Mouse (Mus musculus): ENCODE measurements around the gene Gm10840. TPM values are rescaled to one million over a fixed set of nuclear protein-coding genes. Genes with fewer than 3 reads are reported as not detected.

The Gm10840 gene
- polyA plus RNA-seq, 1 experiment: not detected

GRCm38 (mm10) chr11:106129477-106129876, 31.2 kb upstream of the Gm10840 start:
- no peak overlapping the region for H3K27ac ChIP-seq (ENCODE audit: insufficient read depth, low read depth, low read length)
- TF ChIP-seq POLR2A (IDR thresholded peaks at IDR 0.05; ENCODE audit: low read depth, low read length) (no peak), CTCF (IDR thresholded peaks at IDR 0.05; ENCODE audit: extremely low read depth, insufficient read length, insufficient replicate concordance, low read depth, low read length) (no peak)

GRCm38 (mm10) chr11:106132516-106132915, 28.1 kb upstream of the Gm10840 start:
- H3K27me3 ChIP-seq (ENCODE audit: control insufficient read depth, insufficient read depth, low read length): no peaks in the 10 kb centered on the region
- no peak overlapping the region for H3K27ac ChIP-seq (ENCODE audit: insufficient read depth, low read depth, low read length)
- 95% methylated on average over 5 of the region's 5 CpGs for WGBS
- H3K4me1 ChIP-seq (ENCODE audit: control insufficient read depth, insufficient read depth, insufficient read length, low read length): peaks cover 8% of the 10 kb centered on the region
- TF ChIP-seq POLR2A (IDR thresholded peaks at IDR 0.05; ENCODE audit: low read depth, low read length) (no peak), CTCF (IDR thresholded peaks at IDR 0.05; ENCODE audit: extremely low read depth, insufficient read length, insufficient replicate concordance, low read depth, low read length) (no peak)
- H3K36me3 ChIP-seq (ENCODE audit: control insufficient read depth, insufficient read depth, low read length): peaks cover 16% of the 10 kb centered on the region
- no peak overlapping the region for H3K4me3 ChIP-seq (ENCODE audit: low read depth, low read length)

More at GRCm38 (mm10) chr11:106129477-106129876, 31.2 kb upstream of the Gm10840 start:
- Histone ChIP-seq H3K36me3 (ENCODE audit: control insufficient read depth, insufficient read depth, low read length) (peaks cover 17% of the 10 kb centered on the region), H3K4me1 (ENCODE audit: control insufficient read depth, insufficient read depth, insufficient read length, low read length) (no peaks in the 10 kb centered on the region), H3K4me3 (ENCODE audit: low read depth, low read length) (no peak overlapping the region), H3K27me3 (ENCODE audit: control insufficient read depth, insufficient read depth, low read length) (no peaks in the 10 kb centered on the region)
- WGBS: 82% methylated on average over 1 of the region's 1 CpGs

DNA sequence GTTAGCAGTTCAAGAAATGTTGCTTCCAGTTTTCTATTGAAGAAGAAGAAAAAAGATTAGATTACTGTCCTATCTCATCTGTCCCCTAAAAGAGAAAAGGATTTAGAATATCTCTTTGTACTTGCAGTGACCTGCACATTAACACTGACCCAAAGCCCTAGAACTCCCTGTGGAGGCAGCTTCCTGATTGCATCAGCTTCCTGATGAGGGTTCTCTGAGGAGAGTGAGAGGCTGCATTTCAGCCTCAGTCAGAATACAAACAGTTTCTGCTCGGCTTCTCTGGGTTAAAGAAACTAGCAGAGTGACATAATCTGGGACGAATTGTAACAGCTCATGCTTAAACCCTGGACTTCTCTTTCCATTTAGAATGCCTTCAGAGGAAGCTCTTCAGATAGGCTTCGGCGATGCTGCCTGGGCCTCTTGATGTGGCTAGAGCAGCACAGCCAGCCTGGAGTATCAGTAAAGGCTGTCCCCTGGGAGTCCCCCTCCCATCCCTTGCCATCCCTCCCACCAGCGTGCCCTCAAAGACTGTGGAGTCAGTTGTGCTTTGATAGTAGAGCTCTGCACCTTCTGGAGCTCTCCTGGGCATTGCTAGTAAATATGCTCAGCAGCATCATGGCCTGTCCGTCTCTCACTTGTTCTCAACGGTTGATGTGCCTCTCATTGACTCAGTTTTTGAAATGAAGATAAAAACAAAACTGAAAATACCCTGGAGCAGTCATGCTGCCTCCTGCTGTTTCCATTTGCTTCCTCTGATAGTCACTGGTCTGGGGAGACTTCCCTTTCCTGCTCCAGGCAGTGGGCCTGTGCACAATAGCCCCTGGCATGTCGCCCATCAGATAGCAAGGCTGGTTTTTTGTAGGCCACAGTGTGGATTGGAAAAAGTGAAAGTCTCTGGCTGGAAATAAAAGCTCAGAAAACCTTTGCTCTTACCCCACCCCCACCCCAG, 25.8 kb upstream of the Gm10840 start:
- WGBS: 24% methylated on average over 8 of the region's 8 CpGs
- peaks cover 15% of the 10 kb centered on the region for H3K36me3 ChIP-seq (ENCODE audit: control insufficient read depth, insufficient read depth, low read length)
- H3K4me1 ChIP-seq (ENCODE audit: control insufficient read depth, insufficient read depth, insufficient read length, low read length): peaks cover 8% of the 10 kb centered on the region
- TF ChIP-seq POLR2A (IDR thresholded peaks at IDR 0.05; ENCODE audit: low read depth, low read length): no peak
- no peak for TF ChIP-seq CTCF (IDR thresholded peaks at IDR 0.05; ENCODE audit: extremely low read depth, insufficient read length, insufficient replicate concordance, low read depth, low read length)
- H3K27me3 ChIP-seq (ENCODE audit: control insufficient read depth, insufficient read depth, low read length): no peaks in the 10 kb centered on the region
- H3K4me3 ChIP-seq (ENCODE audit: low read depth, low read length): peak overlapping the region; percentile 17; the same call in 1 of the 2 replicates
- peak overlapping the region; percentile 75 for H3K27ac ChIP-seq (ENCODE audit: insufficient read depth, low read depth, low read length)

- Histone ChIP-seq H3K27ac (ENCODE audit: insufficient read depth, low read depth, low read length) (no peak overlapping the region), H3K27me3 (ENCODE audit: control insufficient read depth, insufficient read depth, low read length) (no peaks in the 10 kb centered on the region), H3K36me3 (ENCODE audit: control insufficient read depth, insufficient read depth, low read length) (peaks cover 62% of the 10 kb centered on the region), H3K4me1 (ENCODE audit: control insufficient read depth, insufficient read depth, insufficient read length, low read length) (peaks cover 6% of the 10 kb centered on the region), H3K4me3 (ENCODE audit: low read depth, low read length) (no peak overlapping the region)
- TF ChIP-seq CTCF (IDR thresholded peaks at IDR 0.05; ENCODE audit: extremely low read depth, insufficient read length, insufficient replicate concordance, low read depth, low read length): no peak
- TF ChIP-seq POLR2A (IDR thresholded peaks at IDR 0.05; ENCODE audit: low read depth, low read length): no peak
- WGBS: 30% methylated on average over 3 of the region's 3 CpGs
Observed at GRCm38 (mm10) chr11:106151219-106151618, 9.4 kb upstream of the Gm10840 start.

DNA sequence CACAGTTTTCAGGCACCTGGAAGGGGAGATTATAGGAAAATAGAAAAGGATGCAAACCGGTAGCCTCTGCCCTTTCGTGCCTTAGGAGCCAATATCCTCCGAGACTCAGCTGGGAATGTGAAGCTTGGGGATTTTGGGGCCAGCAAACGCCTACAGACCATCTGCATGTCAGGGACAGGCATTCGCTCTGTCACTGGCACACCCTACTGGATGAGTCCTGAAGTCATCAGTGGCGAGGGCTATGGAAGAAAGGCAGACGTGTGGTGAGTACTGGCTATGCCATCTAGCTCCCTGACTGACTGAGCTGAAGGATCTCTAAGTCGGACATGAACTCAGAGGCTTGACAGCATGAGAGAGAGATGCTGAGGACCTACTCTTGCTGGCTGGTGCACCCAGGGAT, 8.5 kb upstream of the Gm10840 start:
- Histone ChIP-seq H3K27me3 (ENCODE audit: control insufficient read depth, insufficient read depth, low read length) (no peaks in the 10 kb centered on the region), H3K4me1 (ENCODE audit: control insufficient read depth, insufficient read depth, insufficient read length, low read length) (peaks cover 6% of the 10 kb centered on the region), H3K4me3 (ENCODE audit: low read depth, low read length) (no peak overlapping the region), H3K36me3 (ENCODE audit: control insufficient read depth, insufficient read depth, low read length) (peaks cover 58% of the 10 kb centered on the region), H3K27ac (ENCODE audit: insufficient read depth, low read depth, low read length) (no peak overlapping the region)
- TF ChIP-seq CTCF (IDR thresholded peaks at IDR 0.05; ENCODE audit: extremely low read depth, insufficient read length, insufficient replicate concordance, low read depth, low read length): no peak
- no peak for TF ChIP-seq POLR2A (IDR thresholded peaks at IDR 0.05; ENCODE audit: low read depth, low read length)
- WGBS: 89% methylated on average over 8 of the region's 8 CpGs

- Histone ChIP-seq H3K27me3 (ENCODE audit: control insufficient read depth, insufficient read depth, low read length) (no peaks in the 10 kb centered on the region), H3K4me1 (ENCODE audit: control insufficient read depth, insufficient read depth, insufficient read length, low read length) (peaks cover 6% of the 10 kb centered on the region), H3K36me3 (ENCODE audit: control insufficient read depth, insufficient read depth, low read length) (peaks cover 47% of the 10 kb centered on the region), H3K27ac (ENCODE audit: insufficient read depth, low read depth, low read length) (no peak overlapping the region), H3K4me3 (ENCODE audit: low read depth, low read length) (no peak overlapping the region)
- 83% methylated on average over 5 of the region's 5 CpGs for WGBS
- TF ChIP-seq POLR2A (IDR thresholded peaks at IDR 0.05; ENCODE audit: low read depth, low read length) (no peak), CTCF (IDR thresholded peaks at IDR 0.05; ENCODE audit: extremely low read depth, insufficient read length, insufficient replicate concordance, low read depth, low read length) (no peak)
Observed at GRCm38 (mm10) chr11:106154091-106154490, 6.6 kb upstream of the Gm10840 start.

DNA sequence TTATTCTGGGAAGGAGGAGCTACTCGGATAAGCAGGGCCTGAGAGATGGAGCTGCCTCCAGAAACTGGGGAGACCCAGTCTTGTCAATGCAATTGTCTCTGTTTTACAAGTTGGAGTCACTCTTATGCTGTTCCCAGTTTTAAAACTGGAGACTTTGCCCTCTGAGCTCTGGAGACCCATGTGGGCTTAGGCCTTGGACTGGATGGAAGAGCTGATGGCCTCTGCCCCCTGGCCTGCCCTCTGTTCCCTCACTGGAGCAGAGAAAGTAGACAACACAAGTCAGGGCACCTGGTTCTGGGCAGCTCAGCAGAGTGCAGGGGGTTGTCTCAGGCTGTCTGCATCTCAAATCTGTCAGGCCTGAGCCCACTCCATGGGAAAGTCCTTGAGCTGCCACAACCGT, 5.9 kb upstream of the Gm10840 start:
- TF ChIP-seq CTCF (IDR thresholded peaks at IDR 0.05; ENCODE audit: extremely low read depth, insufficient read length, insufficient replicate concordance, low read depth, low read length): no peak
- TF ChIP-seq POLR2A (IDR thresholded peaks at IDR 0.05; ENCODE audit: low read depth, low read length): no peak
- Histone ChIP-seq H3K36me3 (ENCODE audit: control insufficient read depth, insufficient read depth, low read length) (peaks cover 41% of the 10 kb centered on the region), H3K27me3 (ENCODE audit: control insufficient read depth, insufficient read depth, low read length) (no peaks in the 10 kb centered on the region), H3K27ac (ENCODE audit: insufficient read depth, low read depth, low read length) (no peak overlapping the region), H3K4me3 (ENCODE audit: low read depth, low read length) (no peak overlapping the region), H3K4me1 (ENCODE audit: control insufficient read depth, insufficient read depth, insufficient read length, low read length) (peaks cover 6% of the 10 kb centered on the region)
- 80% methylated on average over 2 of the region's 2 CpGs for WGBS

Data from small intestine, adult 2 months (tissue).